Mouse (Mus musculus) adrenal gland, postnatal 36 days (tissue): ENCODE data around the gene Osbpl2. TPM values are rescaled to one million over a fixed set of nuclear protein-coding genes. Genes with fewer than 3 reads are reported as not detected.
A peak's percentile ranks its signal among the peaks of the same experiment; 100 is the strongest.

ENCODE experiments used
- DNase-seq, 2 experiments: peaks; one replicate each; pipeline ENCODE4 v3.0.0; 2021; ENCODE audit warnings: mixed read lengths in 1 of 2
- total RNA-seq, 2 experiments: library from RNA; stranded (reverse); gene quantifications; 2 replicates each; pipeline ENCODE4 v1.2.3; 2021

The Osbpl2 gene
- total RNA-seq, 2 experiments from 2014 or later: 37.8 to 44.3 TPM

DNA sequence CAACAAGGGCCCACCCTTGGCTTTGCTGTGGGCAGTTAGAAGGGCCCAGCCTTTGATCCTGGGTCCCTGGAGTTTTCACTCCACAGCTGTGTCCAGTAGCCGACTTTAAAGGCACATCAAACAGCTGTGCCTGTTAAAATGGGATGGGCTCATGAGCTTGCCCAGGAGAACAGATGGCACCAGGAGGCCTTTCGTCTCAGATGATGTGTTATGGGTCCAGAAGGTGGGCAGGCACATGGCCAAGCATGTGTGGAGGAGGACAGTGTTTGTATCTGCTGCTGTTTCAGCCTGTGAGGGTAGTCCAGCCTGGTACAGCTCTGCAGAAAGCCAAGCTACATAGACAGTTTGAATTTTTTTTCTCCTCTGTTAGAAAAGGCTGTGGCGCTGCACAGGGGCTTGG is 35.7 kb downstream of the Osbpl2 start:
- no peak for DNase-seq

DNA sequence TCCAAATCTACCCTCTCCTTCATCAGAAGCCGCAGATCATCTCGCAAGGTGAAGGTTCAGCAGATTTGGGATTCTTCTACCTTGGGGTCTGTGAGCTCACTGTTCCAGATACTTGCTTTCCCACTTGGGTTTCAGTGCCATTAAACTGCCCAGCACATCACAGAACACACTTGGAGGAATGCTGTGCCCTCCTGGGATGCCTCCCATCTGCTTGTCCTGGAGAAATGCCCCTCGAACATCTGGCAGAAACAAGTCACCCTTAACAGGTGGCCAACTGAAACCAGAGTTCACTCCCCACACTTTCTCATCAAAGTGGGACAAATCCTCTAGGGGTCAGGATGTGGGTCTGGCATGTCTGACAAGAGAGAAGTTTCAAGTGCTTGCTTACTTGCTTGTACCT is 39.5 kb downstream of the Osbpl2 start:
- DNase-seq: no peak

DNA sequence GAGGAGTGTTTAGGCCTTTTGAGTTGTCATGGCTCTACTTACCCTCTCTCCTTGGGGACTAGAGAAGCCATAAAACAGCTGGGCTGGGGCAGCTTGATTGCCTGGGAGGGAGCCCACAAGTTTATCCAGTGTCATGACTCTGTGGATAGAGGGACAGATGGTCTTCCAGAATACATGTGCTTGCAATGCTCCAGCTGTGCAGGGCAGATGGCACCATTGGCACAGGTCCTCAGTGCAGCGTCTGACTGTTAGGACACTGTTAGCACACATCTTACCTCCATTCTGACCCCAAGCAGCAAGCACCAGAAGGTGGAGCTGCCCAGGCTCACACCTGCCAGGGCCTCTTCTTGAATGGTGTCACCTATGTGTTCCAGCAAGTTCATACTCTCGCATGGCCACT is 46.7 kb downstream of the Osbpl2 start:
- no peak for DNase-seq

- DNase-seq: no peak
Measured at GRCm38 (mm10) chr2:180166869-180167268, 47.8 kb downstream of the Osbpl2 start.

DNA sequence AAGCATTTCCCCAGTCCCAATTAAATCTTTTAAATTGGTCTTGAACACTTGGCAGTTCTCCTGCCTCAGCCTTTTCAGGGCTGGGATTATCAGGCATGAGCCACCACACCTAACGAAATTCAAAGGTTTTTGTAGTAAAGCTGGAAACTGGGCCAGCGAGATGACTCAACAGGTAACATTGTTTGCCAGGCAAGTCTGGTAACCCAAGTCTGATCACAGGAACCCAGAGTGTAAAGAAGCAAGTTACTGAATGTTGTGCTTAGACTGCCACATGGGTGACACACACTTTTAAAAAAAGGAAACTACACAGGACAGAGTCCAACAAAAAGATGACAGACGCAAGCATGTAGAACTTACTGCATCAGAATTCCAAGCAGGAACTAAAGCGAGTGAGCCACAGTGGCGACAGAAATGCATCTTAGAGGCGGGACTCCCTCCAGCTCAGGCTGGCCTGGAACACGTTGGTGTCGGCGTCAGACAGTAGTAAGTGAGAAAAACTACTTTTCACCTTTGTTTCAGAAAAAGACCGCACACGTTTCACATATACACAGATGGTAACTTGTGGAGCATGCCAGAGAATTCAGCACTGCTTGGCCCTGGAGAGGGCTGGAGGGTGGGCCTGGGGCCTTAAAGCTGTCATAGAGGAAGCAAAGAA is 51.2 kb downstream of the Osbpl2 start:
- DNase-seq: no peak

DNA sequence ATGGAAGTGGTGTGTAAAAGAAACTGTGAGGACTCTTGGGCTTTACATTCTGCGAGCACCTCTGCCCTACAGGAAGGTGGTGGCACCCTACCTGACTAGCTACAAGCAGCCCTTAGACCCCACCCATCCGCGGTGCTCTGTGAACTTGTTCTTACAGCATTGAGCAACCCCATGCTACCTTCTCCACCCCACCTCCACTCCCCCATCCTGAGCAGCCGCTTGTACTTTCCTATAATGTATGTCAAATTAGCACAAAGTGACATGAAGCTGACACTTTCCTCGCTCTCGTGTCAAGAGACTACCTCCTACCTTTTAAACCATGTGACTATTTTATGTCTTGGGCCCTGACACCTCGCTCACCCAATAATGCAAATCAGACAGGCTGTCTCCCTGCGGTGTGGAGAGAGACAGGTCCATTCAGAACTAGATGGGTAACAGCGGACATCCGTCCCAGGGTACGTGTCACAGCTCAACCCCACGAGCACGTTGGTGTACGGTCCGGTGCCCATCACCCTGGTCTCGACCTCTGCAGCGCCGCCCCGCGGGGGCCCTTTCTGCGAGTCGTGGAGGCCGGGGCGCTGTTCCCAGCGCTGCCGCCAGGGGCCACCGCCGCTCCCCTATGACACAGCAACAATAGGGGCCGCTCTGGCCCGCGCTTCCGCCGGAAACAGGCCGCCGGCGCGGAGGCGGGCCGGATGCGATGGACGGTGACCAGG is 51.9 kb downstream of the Osbpl2 start, which contains the start of gene Adrm1:
TSS of gene Adrm1 (plus strand) at position 680 of the 716 bp plus-strand sequence.
- DNase-seq: peak; percentile 98

DNA sequence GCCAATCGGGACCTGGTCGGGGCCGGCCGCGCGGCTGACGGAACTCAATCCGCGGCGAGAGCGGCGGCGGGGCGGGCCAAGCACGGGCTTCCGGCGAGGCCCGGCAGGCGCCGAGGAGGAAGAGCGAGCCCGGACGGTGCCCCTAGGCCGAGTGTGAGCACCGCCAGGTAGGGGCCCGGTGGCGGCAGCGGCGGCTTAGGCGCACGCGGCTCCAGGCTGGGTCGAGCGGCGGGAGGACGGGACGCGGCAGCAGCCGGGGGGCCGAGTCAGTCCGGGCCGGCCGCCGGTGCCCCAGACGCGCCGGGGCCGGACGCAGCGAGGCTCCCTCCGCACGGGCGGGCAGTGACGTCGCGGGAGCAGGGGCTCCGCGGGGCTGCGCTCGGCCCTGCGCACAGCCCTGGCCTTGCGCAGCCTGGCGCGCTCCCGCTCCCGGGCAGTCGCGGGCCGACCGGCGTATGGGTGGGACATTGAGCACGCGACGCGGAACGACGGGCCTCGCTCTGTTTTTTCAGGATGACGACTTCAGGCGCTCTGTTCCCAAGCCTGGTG is 52.5 kb downstream of the Osbpl2 start:
- DNase-seq: peak; percentile 66 to 74

DNA sequence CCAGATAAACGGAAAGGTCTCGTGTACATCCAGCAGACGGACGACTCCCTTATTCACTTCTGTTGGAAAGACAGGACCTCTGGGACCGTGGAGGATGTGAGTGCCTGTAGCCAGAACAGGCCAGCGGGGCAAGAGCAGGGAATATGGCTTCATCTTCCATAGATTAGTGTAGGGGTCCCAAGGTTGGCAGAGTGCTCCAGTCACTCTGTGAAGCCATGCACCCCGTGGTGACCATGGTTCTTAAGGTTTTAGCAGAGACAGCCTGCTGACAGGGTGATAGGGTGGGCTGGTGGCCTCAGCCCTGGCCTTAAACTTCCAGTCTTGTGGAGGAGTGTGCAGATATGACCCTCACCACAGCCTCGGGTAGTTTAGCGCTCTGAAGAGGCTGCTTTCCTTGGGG is 53.0 kb downstream of the Osbpl2 start:
- no peak for DNase-seq

GRCm38 (mm10) chr2:180173163-180173562 is 54.1 kb downstream of the Osbpl2 start:
- DNase-seq: no peak

DNA sequence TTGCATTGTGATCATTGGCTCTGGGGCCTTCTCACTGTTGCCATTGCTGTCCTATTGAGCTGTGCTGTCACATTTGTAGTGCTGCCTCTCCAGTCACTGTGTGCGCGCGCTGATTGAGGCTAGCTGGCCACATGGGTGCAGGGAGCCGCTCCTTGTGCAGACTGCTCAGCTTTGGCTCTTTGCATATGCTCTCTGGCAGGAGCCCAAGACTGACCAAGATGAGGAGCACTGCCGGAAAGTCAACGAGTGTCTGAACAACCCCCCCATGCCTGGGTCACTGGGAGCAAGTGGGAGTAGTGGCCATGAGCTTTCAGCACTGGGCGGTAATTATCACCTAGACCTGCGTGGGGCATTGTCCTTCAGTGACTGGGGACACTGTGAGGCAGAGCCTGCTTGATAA is 54.6 kb downstream of the Osbpl2 start:
- DNase-seq: peak in 1 of 2 experiments; percentile 55

GRCm38 (mm10) chr2:180174121-180174520 is 55.0 kb downstream of the Osbpl2 start:
- no peak for DNase-seq

- no peak for DNase-seq
Measured at GRCm38 (mm10) chr2:180175725-180176124, 56.6 kb downstream of the Osbpl2 start.

GRCm38 (mm10) chr2:180181542-180181941 is 62.4 kb downstream of the Osbpl2 start:
- no peak for DNase-seq

DNA sequence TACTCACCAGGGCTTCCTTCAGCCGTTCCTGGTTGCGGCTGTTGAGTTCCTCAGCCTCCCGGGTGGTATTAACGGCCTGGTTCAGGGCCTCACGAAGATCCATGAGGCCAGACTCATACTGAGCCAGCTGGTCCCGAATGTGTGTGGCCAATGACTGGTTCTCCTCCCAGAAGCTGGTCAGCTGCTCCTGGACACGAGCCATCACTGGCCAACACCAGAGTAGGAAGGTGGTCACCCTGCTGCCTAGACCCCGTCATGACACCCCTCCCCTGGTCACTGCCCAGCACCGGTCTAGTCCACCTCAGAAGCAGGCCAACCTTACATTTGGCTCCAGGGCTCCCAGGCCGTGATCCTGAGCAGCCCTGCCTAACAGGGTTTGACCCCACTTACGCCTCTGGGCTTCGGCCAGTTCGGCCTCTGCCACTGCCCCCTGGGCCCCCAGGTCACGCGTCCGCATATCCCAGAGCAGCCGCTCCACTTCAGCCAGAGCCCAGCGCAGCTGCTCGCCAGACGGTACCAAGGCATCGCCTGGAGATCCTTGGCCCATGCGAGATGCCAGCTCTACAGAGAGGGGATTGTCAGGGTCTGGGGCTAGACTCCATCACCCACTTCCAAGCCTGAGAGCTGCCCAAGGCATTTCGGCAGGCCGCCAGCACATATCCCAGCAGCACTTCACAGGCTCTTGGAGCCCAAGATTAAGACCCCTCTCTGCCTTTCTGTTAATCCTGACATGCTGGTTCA is 65.1 kb downstream of the Osbpl2 start:
- no peak for DNase-seq

GRCm38 (mm10) chr2:180184752-180185109 is 65.6 kb downstream of the Osbpl2 start:
- no peak for DNase-seq

GRCm38 (mm10) chr2:180185686-180186085 is 66.6 kb downstream of the Osbpl2 start:
- DNase-seq: no peak

DNA sequence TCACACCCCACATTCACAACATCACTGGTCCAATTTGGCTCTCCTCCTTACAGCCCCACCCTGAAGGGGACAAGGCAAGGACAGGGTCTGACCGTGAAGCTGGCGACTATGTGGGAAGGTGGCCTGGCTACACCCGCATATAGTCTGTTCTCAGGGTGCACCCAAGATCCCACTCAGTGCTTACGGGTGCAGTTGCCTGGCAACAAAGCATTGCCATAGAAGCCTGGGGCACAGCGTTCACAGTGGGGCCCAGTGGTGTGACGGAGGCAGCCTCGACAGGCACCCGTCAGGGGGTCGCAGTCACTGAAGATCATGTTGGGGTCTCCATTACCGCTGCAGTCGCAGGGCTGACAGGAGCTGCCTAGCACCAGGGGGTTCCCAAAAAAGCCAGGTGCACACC is 68.3 kb downstream of the Osbpl2 start:
- no peak for DNase-seq

- no peak for DNase-seq
Measured at GRCm38 (mm10) chr2:180196610-180197322, 77.7 kb downstream of the Osbpl2 start.

DNA sequence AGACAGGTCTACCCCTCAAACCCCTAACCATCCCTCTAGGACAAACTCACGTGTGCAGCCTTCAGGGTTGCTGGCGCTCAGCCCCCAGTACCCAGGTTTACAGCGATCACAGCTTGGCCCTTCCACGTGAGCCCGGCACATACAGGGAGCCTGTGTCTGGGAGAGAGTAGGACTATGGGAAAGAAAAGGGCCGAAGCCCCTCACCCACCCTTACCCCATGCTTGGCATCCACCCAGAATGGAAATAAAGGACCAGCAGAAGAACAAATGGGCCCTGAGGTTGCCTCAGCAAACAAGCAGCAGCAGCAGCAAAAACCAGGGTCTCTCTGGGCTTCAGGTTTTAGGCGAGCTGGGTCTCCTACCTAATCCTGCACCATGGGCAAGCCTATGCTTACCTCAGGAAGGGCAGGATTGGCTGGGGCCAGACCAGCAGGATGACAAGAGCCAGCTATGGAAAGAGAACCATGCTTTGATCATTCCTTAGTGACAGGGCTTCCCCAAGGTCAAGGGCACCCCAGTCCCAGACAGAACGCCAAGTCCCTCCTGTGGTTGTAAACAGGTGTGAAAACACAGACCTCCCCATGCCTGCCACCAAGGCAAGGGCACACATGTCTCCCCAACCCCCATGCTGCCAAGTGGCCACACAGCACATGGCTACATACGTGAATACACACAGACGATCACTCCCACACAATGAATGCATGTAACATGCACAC is 78.4 kb downstream of the Osbpl2 start:
- peak; percentile 40 to 60 for DNase-seq

GRCm38 (mm10) chr2:180198782-180199181 is 79.7 kb downstream of the Osbpl2 start:
- peak; percentile 28 to 47 for DNase-seq

DNA sequence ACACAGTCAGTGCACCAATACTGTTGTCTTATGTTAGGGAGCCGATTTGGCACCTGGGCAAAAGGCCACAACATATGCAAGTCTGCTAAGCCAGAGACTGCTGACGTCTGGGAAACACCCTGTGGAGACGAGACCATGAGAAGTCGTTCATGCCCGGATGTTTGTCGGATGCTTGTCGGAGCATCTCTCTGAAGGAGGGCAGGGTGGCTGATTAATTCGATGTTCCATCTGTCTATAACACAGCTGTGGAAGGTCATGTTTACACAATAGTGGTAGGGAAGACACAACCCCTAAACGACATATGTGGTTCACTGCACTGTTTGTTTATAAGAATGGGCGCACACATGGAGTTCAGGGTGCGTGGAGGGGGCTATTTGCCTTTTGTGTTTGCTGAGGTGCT is 81.6 kb downstream of the Osbpl2 start:
- DNase-seq: no peak

- no peak for DNase-seq
Measured at GRCm38 (mm10) chr2:180201303-180201702, 82.2 kb downstream of the Osbpl2 start.
